Mouse (Mus musculus): ENCODE measurements around the gene Eepd1. TPM values are rescaled to one million over a fixed set of nuclear protein-coding genes. Genes with fewer than 3 reads are reported as not detected.

The Eepd1 gene
- total RNA-seq, 2 experiments from 2014 or later = 16.8 to 21.2 TPM

DNA sequence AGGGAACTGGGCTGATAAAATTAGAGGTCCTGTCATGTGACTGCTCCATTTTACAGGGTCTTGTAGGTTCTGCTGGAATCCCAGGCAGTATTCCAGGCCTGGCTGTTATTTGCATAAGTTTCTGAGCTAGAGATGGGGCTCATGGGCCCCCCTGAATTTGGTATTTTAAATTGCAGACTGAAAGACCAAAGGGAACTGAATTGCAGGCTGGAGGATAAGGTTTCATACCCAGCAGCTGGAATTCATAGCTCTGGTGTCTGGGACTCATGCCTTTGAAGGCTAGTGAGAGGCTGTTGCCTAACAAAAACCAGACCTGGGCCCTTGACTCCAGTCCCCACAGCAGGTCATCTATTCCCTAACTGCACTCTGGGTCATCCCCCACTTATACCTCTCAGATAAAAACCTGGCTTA lies 45.6 kb downstream of the Eepd1 start:
- no peak for DNase-seq (ENCODE audit: low spot score)
- intact Hi-C loops (cut with DNase I) = no loop called here

DNA sequence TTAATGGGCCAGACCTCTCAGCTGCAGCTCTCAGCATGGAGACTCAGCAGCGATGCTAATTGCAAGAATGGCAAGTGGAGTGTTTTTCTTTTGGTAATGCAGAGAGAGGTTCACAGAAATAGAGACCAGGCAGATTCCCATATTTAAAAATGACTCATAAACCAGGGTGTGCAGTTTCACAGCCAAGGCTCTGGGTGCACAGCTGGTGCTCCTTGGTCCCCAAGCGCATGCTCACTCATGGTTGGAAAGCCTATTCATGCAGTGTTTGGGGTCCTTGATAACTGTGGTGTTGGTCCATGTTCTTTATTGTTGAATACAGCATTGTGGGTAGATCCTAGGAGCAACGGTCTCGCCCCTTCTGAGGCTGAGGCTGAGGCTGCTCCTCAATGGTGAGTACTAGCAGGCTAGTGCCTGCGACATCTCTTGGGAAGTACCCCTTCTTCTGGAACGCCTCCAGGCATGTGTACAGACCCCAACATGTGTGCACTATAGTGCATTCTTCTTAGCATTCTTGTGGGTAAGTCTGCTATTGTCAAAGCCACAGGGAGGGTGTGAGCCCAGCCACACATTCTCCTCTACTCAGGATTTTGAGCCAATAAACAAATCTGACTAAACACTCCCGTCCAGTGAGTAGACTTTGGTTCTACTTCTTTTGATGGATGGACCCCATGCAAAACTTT lies 46.2 kb downstream of the Eepd1 start:
- intact Hi-C loops (cut with DNase I) = no loop called here
- DNase-seq (ENCODE audit: low spot score) = no peak

DNA sequence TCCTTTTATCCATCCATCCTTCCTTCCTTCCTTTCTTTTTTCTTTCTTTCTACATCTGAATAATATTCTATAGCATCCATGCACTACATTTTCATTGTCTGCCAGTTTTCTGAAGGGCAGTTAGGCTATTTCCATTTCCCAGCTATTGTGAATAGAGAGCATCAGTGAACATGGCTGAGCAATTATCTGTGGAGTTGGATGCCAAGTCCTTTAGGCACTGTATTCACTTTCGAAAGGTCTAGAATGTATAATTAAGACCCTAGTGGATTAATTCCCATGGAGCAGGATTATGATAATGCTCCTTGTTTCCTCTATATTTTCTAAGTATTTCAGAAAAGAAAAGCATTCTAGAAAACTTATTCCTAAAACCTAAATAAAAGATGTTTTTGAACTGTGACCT lies 50.3 kb downstream of the Eepd1 start:
- intact Hi-C loops (cut with DNase I) = no loop called here

DNA sequence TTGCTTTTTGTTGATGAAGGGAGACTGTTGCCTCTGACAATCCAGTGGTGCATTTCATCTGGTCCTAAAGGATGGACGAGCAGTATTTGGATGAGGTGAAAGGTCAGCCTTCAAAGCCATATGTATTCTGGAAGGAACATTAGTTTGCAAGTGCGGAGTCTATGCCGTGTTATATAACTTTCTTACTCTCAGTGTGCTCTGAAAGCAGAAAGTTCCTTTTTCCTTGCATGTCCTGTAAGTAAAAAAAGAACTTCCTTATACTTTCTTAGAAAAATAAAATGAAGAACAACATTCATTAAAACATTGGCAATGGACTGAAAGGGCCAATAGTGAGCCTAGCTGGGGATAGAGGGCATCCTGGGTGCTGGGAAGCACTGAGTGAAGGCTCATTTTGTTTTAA lies 50.8 kb downstream of the Eepd1 start:
- DNase-seq (ENCODE audit: low spot score) = no peak

More for the DNA sequence above, 50.3 kb downstream of the Eepd1 start:
- DNase-seq (ENCODE audit: low spot score) = no peak

DNA sequence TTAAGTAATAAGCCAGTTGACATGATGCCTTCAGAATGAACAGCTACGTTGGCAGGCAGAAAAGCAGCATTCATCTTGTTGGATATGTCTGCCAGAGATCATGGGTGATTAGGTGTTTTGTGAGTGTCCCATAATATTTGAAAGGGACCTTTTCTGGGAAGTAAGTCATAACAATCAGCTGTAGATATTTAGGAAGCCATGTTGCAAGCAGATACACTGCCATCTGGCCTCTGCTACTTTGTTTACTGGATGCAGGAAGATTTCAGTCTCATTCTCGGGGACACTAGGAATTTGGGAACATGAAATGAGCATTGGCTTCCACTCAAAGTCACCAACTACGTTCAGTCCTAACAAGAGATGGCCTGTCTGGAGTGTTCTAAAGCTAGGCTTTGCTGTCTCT lies 54.1 kb downstream of the Eepd1 start:
- intact Hi-C loops (cut with DNase I) = no loop called here
- no peak for DNase-seq (ENCODE audit: low spot score)

More for the DNA sequence above, 50.8 kb downstream of the Eepd1 start:
- intact Hi-C loops (cut with DNase I) = no loop called here

DNA sequence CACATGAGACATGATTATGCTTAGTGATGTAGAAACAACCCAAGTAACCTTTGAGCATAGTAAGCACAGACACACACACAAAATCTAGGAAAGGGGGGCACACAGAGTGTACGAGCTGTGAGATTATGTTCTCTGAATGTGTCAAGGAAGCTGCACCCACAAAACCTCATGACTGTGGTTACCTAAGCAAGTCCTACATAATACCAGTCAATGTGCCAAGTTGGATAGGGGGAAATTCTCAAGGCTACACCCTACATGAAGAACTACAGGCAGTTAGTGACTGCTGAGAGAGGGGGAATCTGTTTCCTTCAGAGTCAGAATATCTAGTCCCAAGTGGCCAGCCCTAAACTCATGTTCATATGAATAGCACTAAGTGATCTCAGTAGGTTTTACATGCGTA lies 58.1 kb downstream of the Eepd1 start:
- intact Hi-C loops (cut with DNase I) = no loop called here
- DNase-seq (ENCODE audit: low spot score) = no peak

DNA sequence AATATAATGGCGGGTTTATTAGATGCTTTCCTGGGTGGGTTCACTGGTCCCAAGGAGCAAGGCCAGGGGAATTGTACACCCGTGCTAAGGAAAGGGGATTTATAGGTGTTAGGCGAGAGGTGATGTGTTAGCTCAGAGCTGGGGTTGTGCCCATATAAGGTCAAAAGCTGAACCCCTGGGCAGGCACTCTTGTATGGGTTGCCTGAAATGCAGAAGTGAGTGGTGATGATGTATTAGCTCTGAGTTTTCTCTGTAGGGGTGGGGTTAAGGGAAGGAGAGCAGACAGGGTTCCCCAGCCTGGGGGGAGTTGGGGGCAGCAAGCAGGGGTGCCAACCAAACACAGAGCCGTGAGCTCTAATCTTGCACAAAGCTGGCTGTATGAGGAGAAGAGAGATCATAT lies 60.0 kb downstream of the Eepd1 start:
- intact Hi-C loops (cut with DNase I) = no loop called here
- DNase-seq (ENCODE audit: low spot score) = no peak

DNA sequence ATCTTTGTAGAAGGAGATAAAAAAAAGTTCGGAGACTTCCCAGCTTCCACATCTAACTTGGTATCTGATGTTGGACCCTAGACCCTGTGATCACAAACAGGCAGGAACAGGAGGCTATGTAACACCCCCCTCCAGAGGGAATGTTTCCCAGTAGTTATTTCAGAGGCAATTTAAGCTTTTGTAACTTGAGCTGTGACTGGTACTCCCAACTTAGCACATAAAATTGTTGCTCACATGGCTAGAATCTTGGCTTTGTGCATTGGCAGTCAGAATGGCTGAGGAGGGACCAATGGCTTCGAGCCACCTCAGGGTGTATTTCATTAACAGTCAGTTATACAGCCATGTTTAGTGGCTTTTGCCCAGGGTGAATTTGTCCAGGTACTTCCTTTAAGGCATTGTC lies 63.9 kb downstream of the Eepd1 start:
- intact Hi-C loops (cut with DNase I) = no loop called here
- no peak for DNase-seq (ENCODE audit: low spot score)

DNA sequence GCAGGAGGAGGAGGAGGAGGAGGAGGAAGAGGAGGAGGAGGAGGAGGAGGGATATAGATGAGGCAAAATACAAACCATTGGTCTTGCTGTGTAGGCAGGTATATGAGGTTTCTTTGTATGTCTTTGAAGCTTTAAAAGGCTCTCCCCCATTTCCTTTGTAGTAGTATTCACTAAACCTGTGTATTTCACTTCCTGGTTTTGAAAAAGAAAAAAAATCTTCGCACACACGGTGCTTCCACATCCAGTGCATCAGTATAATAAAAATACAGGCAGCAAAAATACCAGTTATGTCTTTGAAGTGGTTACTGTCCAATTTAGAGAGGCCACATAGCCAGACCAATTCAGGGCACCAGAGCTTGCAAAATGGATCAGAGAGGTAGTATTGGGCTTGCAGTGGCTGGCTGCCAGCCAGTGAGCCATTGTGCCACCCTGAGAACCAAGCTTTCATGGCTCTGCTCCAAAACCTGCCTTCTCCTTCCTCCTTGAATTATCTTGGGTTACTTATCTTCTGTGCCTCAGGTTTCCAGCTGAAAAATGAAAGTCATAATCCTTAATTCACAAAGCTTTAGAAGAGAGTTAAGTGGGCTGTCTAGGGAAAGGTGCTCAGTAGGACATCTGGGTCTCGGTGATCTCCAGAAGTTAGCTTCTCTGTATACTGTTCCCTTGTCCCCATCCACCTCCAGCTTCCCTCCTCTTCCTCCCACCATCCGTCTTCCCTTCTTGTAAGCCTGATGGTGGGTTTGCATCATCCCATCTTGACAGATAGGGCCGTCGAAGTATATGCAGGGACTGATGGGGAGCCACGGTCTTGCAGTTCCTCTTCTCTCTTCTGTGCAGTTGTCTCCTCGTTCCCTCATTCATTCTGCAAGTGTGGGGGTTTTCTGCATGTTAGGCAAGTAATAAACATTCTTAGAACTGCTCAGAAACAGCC lies 68.0 kb downstream of the Eepd1 start:
- intact Hi-C loops (cut with DNase I) = no loop called here
- DNase-seq (ENCODE audit: low spot score) = no peak

DNA sequence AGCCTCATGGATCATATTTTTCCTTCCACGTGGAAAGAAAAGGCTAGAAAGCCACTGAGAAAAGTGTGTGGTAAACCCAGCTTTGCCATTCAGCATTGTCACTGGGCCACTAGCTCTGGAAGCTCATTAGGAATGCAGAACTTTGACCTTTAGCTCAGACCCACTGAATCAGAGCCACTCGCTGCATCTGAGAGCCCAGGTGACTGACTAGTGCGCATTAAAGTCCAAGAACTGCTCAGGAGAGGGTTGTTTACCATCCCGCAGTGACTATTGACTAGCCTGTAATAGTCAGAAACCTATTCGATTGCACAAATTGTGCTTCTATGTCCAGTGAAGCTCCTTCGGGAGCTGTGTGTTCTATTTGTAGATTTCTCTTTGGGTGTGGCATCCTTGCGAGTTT lies 68.8 kb downstream of the Eepd1 start:
- no peak for DNase-seq (ENCODE audit: low spot score)
- intact Hi-C loops (cut with DNase I) = no loop called here

DNA sequence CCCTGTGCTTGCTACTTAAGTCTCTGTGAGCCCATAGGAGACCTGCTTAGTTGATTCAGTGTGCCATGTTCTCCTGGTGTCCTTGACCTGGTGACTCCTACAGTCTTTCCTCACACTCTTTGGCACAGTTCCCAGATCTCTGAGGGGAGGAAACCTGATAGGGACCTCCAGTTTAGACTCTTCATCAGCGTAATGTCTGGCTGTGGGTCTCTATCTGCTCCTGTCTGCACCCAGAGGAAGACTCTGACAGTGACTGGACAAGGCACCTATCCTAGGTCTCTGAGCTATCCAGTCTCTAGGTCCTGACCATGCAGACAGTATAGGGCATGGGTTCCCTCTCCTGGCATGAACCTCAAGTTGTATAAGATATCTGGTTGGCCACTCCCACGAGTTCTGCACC lies 71.2 kb downstream of the Eepd1 start:
- intact Hi-C loops (cut with DNase I) = no loop called here
- no peak for DNase-seq (ENCODE audit: low spot score)

DNA sequence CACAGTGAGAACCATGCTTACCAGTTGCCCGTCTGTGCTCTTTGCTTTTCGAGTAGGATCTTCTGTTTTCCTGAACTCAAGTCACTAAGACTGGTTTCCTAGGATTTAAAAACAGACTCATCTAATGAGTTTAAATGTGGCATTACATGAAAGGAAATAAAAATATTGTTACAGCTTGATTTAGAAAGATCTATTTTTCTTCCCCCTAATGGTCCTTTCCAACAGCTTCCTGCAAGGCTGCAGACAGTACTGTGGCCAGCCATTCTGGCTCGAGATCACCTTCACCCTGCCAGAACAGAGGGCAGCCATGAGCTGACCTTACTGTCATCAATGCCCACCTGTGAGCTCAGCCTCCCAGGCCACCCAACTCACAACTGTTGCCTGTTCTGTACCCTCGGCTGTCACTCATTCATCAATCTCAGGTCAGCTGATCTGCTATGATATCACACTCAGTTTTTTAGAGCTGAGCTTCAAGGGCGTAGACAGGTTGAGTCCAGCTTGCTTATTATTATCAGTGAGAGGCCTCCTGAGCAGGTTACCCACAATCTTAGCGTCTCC lies 73.0 kb downstream of the Eepd1 start:
- DNase-seq (ENCODE audit: low spot score) = no peak
- intact Hi-C loops (cut with DNase I) = no loop called here

DNA sequence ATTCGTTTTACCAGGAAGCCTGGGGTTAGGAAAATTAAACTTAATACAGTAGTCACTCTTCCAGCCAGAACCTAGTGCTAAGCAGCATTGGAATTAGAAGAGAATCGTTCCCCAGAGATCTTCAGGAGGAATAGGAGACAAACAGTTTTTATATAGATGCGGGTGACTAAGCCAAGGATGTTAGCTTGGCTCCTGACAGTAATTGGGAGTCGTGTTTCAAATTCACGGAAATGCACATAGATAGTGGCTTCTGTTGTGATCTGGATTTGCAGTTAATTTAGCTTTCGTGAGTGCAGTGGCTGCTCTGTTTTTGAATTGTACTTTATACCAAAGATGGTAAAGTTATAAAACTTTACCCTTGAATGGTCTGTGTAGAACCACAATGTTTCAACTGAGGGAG lies 73.9 kb downstream of the Eepd1 start:
- intact Hi-C loops (cut with DNase I) = no loop called here
- DNase-seq (ENCODE audit: low spot score) = no peak

DNA sequence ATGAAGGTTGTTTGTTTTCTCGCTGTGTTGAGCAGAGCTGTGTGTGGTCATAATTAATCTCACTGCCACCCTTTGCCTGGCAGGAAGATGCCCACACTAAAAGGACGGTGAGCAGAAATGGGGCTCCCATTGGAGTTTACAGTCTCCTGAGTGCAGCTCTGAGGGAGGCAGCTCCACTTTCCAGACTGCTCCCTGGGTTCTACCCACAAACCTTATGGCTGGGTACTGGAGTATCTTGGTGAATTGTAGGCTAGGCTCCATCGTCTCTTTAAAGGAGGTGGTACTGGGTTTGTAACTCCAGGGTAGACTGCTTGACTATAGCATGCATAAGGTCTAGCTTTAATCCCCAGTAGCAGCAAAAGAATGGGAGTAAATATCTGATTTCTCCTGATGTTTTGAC lies 74.7 kb downstream of the Eepd1 start:
- no peak for DNase-seq (ENCODE audit: low spot score)
- intact Hi-C loops (cut with DNase I) = loop anchor here (2.0 kb wide), 1 partner anchor 17 kb away; no protein-coding TSS in a partner anchor

DNA sequence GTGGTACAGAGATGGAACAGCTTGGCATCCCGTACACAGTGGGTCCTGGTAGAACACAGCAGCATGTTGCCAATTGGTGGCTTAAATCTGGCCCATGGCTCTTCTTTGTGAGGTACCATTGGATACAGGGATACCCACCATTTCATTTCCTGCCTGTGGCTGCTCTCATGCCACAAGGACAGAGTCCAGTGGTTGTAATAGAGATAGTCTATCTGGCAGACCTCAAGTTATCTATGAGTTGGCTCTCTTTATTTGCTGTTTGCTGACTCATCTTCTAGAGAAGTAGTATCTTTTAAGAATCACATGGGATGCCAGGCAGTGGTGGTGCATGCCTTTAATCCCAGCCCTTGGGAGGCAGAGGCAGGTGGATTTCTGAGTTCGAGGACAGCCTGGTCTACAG lies 76.0 kb downstream of the Eepd1 start:
- intact Hi-C loops (cut with DNase I) = loop anchor here (2.0 kb wide), 1 partner anchor 15 kb away; no protein-coding TSS in a partner anchor

DNA sequence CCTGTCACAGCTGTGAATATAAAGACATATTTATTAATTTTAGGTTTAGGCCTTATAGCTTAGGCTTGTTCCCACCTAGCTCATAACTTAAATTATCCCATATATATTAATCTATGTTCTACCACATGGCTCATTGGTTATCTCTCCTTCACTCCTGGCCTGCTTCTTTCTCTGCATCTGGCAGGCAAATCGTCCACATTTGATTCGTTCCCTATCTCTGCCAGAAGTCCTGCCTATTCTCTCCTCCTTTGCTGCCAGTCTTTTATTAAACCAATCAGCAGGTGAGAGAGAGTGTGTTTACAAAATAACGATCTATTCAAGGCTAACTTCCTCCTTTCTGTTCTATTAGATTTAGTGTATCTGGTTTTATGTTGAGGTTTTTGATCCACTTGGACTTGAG lies 77.5 kb downstream of the Eepd1 start:
- no peak for DNase-seq (ENCODE audit: low spot score)
- intact Hi-C loops (cut with DNase I) = no loop called here

More for the DNA sequence above, 76.0 kb downstream of the Eepd1 start:
- DNase-seq (ENCODE audit: low spot score) = no peak

DNA sequence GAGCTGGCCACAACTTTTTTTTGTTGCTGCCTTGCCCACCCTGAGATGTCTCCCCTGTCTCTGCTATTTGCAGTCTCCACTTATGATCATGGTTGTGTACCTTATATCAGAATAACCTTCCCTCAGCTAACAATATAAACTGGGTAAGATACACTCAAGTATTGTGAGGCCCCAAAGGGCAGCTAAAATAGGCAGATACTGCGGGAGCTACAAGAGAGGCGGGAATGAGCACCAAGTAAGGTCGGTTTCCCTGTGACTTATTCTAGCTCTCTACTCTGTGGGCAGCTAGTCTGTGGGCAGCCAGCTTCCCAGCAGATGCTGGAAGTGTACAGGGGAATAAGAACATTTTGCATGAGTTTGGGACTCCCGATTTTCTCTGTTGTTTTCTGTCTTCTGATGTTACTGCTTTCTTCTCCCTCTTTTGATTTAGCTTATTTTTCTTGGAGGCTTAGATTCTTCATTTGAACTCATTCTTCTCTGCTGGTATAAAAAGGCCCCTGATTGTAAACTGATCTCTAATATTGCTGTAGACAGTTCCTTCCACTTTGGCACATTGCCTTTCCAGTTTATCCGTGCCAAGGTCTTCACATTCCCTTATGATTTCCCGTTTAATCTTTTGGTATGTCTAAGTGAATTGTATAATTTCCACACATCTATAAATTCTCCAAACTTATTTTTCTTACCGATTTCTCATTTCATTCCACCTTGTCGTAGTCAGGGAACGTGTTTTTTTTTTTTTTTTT lies 78.8 kb downstream of the Eepd1 start:
- intact Hi-C loops (cut with DNase I) = no loop called here
- DNase-seq (ENCODE audit: low spot score) = no peak

DNA sequence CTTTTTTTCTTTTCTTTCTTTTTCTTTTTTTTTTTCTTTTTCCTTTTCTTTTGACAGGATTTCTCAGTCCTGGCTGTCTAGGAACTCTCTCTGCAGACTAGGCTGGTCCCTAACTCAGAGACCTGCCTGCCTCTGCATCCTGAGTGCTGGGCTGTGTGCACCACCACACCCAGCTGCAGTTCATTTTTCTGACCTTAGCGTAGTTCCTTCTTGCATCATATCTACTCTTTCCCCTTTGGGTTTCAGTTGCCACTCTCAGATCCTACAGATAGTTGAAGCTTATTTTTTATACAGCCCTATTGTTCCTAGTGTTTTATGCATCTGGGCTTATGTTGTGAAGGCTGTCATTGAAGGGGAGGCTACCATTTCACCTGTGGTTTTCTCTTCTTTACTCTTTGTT lies 79.8 kb downstream of the Eepd1 start:
- intact Hi-C loops (cut with DNase I) = no loop called here
- no peak for DNase-seq (ENCODE audit: low spot score)

DNA sequence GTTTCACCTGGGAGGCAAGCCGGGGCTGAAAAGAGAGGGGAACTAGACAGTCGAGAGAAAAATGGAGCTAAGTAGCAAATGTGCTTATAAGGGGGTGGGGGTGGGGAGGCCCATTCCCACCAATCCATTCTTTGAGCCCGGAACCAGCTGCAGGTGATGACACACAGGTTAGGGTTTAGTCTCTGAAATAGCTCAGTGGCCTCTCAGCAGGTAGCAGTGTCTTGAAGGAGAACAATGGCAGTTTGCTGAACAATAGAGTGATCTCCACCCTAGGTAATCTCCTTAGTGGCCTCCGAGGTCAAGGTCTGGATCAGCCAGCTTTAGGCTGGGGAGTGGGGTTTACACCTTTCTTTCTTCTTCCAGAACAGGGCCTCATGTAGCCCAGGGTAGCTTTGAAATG lies 82.5 kb downstream of the Eepd1 start:
- intact Hi-C loops (cut with DNase I) = no loop called here
- DNase-seq (ENCODE audit: low spot score) = no peak

DNA sequence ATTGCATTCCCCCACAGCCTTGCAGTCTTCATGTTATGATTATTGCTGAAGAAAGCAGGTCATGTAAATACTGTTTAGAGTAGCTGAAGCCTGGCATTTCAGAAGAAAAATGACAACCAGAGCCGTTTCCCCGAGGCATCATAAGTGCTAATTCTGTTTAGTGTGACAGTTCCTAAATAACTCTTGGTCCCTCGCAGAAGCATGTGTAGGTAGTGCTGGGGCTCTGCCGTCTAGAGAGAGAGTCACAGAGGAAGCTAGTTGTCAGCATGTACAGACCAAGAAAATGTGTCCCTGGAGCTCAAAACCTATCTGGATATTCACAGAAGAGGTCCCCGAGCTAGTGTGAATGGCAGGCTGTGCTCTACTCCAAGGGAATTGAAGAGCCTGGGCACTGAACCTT lies 85.7 kb downstream of the Eepd1 start:
- DNase-seq (ENCODE audit: low spot score) = no peak
- intact Hi-C loops (cut with DNase I) = no loop called here
